Mouse (Mus musculus): ENCODE results near the gene Stx8.

DNA sequence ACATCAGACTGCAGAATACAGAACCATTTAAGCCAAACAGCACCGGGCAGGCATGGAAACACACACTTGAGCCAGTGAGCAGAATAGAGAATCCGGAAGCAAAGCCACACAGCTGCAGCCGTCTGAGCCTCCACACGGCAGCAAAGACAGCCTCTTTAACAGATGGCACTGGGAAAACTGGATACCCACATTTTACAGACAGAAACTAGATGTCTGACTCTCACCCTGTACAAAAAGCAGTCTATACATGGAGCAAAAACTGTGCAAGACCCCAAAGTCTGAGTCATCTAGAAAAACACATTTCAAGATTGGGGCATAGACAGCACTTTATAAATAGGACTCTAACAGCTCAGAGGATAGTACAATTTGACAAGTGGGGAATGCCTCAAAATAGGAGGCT, 25.2 kb downstream of the Stx8 start:
- TF ChIP-seq ZC3H11A (IDR thresholded peaks at IDR 0.05; ENCODE audit: low read depth, low read length) (no peak), MAX (IDR thresholded peaks at IDR 0.05; ENCODE audit: low read length) (no peak), CTCF (IDR thresholded peaks at IDR 0.05 in 2 of 3, conservative IDR thresholded peaks at IDR 0.05 in 1 of 3; ENCODE audit: control insufficient read depth in 1 of 3, insufficient read depth in 1 of 3, low read depth in 2 of 3, low read length in 3 of 3, poor library complexity in 1 of 3, severe bottlenecking in 1 of 3) (no peak), BHLHE40 (IDR thresholded peaks at IDR 0.05; ENCODE audit: borderline replicate concordance, low read depth, low read length) (no peak), MAZ (IDR thresholded peaks at IDR 0.05; ENCODE audit: low read depth, low read length) (no peak), GATA1 (IDR thresholded peaks at IDR 0.05; ENCODE audit: low read depth, low read length) (no peak), USF2 (IDR thresholded peaks at IDR 0.05; ENCODE audit: borderline replicate concordance in 1 of 2, insufficient read depth in 1 of 2, low read depth in 1 of 2, low read length in 2 of 2) (no peak), MYB (IDR thresholded peaks at IDR 0.05; ENCODE audit: low read depth, low read length) (no peak), POLR2A (IDR thresholded peaks at IDR 0.05; ENCODE audit: control insufficient read depth in 1 of 2, insufficient read depth in 1 of 2, low read depth in 1 of 2, low read length in 2 of 2, poor library complexity in 1 of 2) (no peak)
